Mouse (Mus musculus) neutrophil, adult 59 days (primary cell): ENCODE results near the gene Gkap1. TPM values are rescaled to one million over a fixed set of nuclear protein-coding genes. Genes with fewer than 3 reads are reported as not detected.

Source experiments
- total RNA-seq, 2 experiments: library from RNA; stranded (reverse); gene quantifications; 1 replicate in 1 of 2; 2 replicates in 1 of 2; pipeline ENCODE4 v1.2.4; 2023

Gkap1 gene
- total RNA-seq: 1 to 10 TPM; 3.6 to 3.9 TPM

GRCm38 (mm10) chr13:58275599-58275998, at the start of gene Gkap1:
TSS of gene Gkap1 (minus strand) at chr13:58275699.

GRCm38 (mm10) chr13:58215592-58216341, 59.7 kb downstream of the Gkap1 start, which contains the start of gene Ubqln1:
TSS of gene Ubqln1 (minus strand) at chr13:58215653.

Other genes starting within 250 kb of the Gkap1 start
- under 1 TPM; 0.22 to 0.29 TPM for gene Klhl3, start 162.1 kb downstream of the Gkap1 start, total RNA-seq
- 10 to 100 TPM; 73.5 to 80.3 TPM for gene Hnrnpa0, start 147.1 kb downstream of the Gkap1 start, total RNA-seq
- gene Idnk, start 118.0 kb downstream of the Gkap1 start, total RNA-seq: 10 to 100 TPM; 31.0 to 42.8 TPM
- gene Ubqln1, start 60.0 kb downstream of the Gkap1 start, total RNA-seq: 10 to 100 TPM; 41.6 to 46.5 TPM
- under 1 TPM in 1 of 2 experiments, not detected in 1; 0.09 TPM for gene Kif27, start 83.4 kb upstream of the Gkap1 start, total RNA-seq
- gene 2210016F16Rik, start 109.5 kb upstream of the Gkap1 start, total RNA-seq: 1 to 10 TPM; 7.6 to 8.6 TPM
- gene Rmi1, start 126.5 kb upstream of the Gkap1 start, total RNA-seq: 10 to 100 TPM; 18.0 to 20.3 TPM
- 100 to 1,000 TPM; 718 to 831 TPM for gene Hnrnpk, start 127.6 kb upstream of the Gkap1 start, total RNA-seq